Mouse (Mus musculus): ENCODE data around the gene Egln2. TPM values are rescaled to one million over a fixed set of nuclear protein-coding genes. Genes with fewer than 3 reads are reported as not detected.

Egln2 gene
- polyA plus RNA-seq, 1 experiment, result 125 TPM

DNA sequence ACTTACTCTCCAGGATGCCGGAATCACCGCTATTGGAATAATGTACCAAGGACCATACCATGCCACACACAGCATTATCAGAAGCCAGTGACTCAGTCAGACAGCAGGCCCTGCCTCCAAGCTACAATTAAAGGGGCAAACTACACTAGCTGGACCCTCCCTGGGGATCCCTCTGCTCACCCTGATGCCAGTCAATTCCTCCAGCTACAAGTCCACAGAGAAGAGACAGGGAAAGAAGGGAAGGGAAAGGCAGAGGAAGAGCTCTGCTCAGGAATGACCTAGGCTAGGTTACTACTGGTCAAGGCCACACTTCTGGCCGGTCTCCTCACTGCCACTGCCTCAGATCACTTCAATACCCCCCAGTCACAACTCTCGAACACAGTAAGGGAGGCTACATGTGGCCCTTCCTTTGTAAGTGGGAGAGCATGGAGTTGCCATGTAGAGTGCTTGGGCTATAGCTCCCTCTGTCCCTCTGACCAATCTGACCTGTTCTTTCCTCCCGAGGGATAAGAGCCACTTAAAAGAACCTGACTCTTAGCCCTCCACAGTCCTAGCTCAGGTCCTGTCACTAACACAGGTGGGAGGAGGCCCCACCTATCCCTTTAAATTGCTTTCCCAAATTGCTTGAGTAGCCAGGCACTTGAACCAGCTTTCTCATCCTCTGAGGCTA is 3.7 kb downstream of the Egln2 start:
- 90% methylated on average over 5 of the region's 5 CpGs for WGBS
- DNase-seq, result no peak
- Histone ChIP-seq H3K4me1 (replicated peaks; ENCODE audit: control insufficient read depth, insufficient read depth, low read length) (peaks cover 48% of the 10 kb centered on the region), H3K36me3 (ENCODE audit: control insufficient read depth, insufficient read depth, low read length) (peaks cover 14% of the 10 kb centered on the region), H3K27me3 (ENCODE audit: control insufficient read depth, insufficient read depth, low read length) (no peaks in the 10 kb centered on the region), H3K4me3 (ENCODE audit: control insufficient read depth, insufficient read depth, low read length) (no peak overlapping the region), H3K27ac (ENCODE audit: control insufficient read depth, insufficient read depth, low read length) (no peak overlapping the region)
- TF ChIP-seq CTCF (IDR thresholded peaks at IDR 0.05; ENCODE audit: borderline replicate concordance, control insufficient read depth, extremely low read depth, insufficient read depth, low read length, poor library complexity), result no peak
- TF ChIP-seq POLR2A (IDR thresholded peaks at IDR 0.05; ENCODE audit: control insufficient read depth, extremely low read depth, insufficient read depth, low read length, poor library complexity), result no peak

DNA sequence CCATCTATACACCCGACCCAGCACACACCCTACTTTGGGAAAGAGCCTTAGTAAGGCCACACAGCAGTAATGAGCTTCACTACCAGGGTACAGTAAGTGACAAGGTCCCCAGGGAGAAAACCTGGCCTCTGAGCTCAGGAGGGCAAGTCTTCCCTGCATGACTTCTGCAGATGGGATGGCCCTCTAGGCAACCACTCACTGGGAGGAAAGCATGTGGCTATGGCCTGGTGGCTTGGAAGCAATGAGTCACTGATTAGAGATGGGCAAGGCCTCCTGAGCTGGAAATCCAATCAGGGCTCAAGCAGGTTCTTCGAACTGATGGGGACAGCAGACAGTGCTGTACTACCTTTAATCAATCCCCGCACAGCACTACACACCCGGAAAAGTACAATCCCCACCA is 4.9 kb downstream of the Egln2 start:
- peaks cover 42% of the 10 kb centered on the region for H3K4me1 ChIP-seq (replicated peaks; ENCODE audit: control insufficient read depth, insufficient read depth, low read length)
- TF ChIP-seq POLR2A (IDR thresholded peaks at IDR 0.05; ENCODE audit: control insufficient read depth, extremely low read depth, insufficient read depth, low read length, poor library complexity), result no peak
- no peak for TF ChIP-seq CTCF (IDR thresholded peaks at IDR 0.05; ENCODE audit: borderline replicate concordance, control insufficient read depth, extremely low read depth, insufficient read depth, low read length, poor library complexity)
- H3K27me3 ChIP-seq (ENCODE audit: control insufficient read depth, insufficient read depth, low read length), result no peaks in the 10 kb centered on the region
- H3K4me3 ChIP-seq (ENCODE audit: control insufficient read depth, insufficient read depth, low read length), result no peak overlapping the region
- peaks cover 16% of the 10 kb centered on the region for H3K36me3 ChIP-seq (ENCODE audit: control insufficient read depth, insufficient read depth, low read length)
- DNase-seq, result no peak
- no peak overlapping the region for H3K27ac ChIP-seq (ENCODE audit: control insufficient read depth, insufficient read depth, low read length)
- WGBS, result 91% methylated on average over 4 of the region's 4 CpGs

DNA sequence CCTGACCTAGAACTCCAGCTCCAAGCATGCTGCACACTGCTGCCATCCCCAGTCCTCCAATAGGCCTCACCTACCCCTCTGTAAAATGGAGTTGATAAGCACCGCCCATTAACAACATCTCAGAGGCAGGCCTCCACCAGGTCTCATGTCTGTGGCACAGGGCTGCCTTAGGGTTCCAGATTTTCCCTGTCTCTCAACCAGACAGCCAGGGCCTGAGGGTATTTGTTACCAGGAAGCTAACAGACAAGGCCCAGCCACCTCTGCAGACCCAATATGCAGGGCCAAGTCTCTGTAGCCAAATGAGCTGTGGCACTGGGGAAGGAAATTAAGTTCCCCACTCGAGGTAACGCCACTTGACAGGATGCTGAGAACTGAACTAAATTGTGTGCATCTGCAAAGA is 5.7 kb downstream of the Egln2 start:
- 72% methylated on average over 3 of the region's 3 CpGs for WGBS
- H3K27ac ChIP-seq (ENCODE audit: control insufficient read depth, insufficient read depth, low read length), result no peak overlapping the region
- no peak for DNase-seq
- H3K27me3 ChIP-seq (ENCODE audit: control insufficient read depth, insufficient read depth, low read length), result no peaks in the 10 kb centered on the region
- H3K36me3 ChIP-seq (ENCODE audit: control insufficient read depth, insufficient read depth, low read length), result peaks cover 16% of the 10 kb centered on the region
- TF ChIP-seq POLR2A (IDR thresholded peaks at IDR 0.05; ENCODE audit: control insufficient read depth, extremely low read depth, insufficient read depth, low read length, poor library complexity), result no peak
- no peak for TF ChIP-seq CTCF (IDR thresholded peaks at IDR 0.05; ENCODE audit: borderline replicate concordance, control insufficient read depth, extremely low read depth, insufficient read depth, low read length, poor library complexity)
- no peak overlapping the region for H3K4me3 ChIP-seq (ENCODE audit: control insufficient read depth, insufficient read depth, low read length)
- peaks cover 42% of the 10 kb centered on the region for H3K4me1 ChIP-seq (replicated peaks; ENCODE audit: control insufficient read depth, insufficient read depth, low read length)

DNA sequence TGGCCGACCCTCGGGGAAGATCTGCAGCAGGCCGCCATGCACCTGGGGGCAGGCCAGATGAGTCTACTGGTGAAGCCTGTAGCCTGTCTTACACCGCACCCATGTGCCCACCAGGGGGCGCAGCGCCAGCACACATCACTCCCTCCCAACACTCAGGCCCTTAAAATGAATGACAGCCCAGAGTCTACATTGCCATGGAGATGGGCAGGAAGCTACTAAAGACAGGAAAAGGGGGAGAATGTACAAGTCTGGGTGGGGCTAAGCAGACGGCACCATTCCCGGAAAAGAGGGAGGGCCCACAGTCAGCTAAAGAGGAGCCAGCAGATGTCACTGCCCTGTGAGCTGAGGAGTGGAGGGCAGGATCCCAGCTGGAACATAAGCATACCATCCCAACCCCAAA is 6.7 kb downstream of the Egln2 start:
- H3K27ac ChIP-seq (ENCODE audit: control insufficient read depth, insufficient read depth, low read length), result no peak overlapping the region
- TF ChIP-seq CTCF (IDR thresholded peaks at IDR 0.05; ENCODE audit: borderline replicate concordance, control insufficient read depth, extremely low read depth, insufficient read depth, low read length, poor library complexity) (peak; percentile 96), POLR2A (IDR thresholded peaks at IDR 0.05; ENCODE audit: control insufficient read depth, extremely low read depth, insufficient read depth, low read length, poor library complexity) (no peak)
- WGBS, result 8% methylated on average over 8 of the region's 8 CpGs
- H3K4me3 ChIP-seq (ENCODE audit: control insufficient read depth, insufficient read depth, low read length), result no peak overlapping the region
- peaks cover 16% of the 10 kb centered on the region for H3K36me3 ChIP-seq (ENCODE audit: control insufficient read depth, insufficient read depth, low read length)
- no peaks in the 10 kb centered on the region for H3K27me3 ChIP-seq (ENCODE audit: control insufficient read depth, insufficient read depth, low read length)
- peak; percentile 91 for DNase-seq
- peaks cover 34% of the 10 kb centered on the region for H3K4me1 ChIP-seq (replicated peaks; ENCODE audit: control insufficient read depth, insufficient read depth, low read length)

DNA sequence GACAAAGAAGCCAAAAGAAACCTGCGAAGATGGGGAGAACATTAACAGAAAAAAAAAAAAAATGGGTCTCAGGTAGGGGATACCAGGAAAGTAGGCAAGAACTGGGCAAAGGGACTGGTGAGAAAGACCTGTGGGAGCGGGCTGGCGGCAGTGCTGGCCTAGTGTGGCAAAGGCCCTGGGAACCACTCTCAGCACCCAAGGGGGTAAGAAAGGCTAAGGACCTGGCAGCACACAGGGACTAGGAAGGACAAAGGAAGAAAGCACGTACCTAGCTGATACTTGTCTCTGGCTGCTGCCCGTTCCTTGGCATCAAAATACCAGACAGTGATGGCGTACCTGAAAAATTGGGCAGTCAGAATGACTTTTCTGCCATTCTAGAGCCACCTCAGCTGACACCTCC is 7.3 kb downstream of the Egln2 start:
- Histone ChIP-seq H3K4me3 (ENCODE audit: control insufficient read depth, insufficient read depth, low read length) (no peak overlapping the region), H3K27ac (ENCODE audit: control insufficient read depth, insufficient read depth, low read length) (no peak overlapping the region), H3K36me3 (ENCODE audit: control insufficient read depth, insufficient read depth, low read length) (peaks cover 16% of the 10 kb centered on the region), H3K27me3 (ENCODE audit: control insufficient read depth, insufficient read depth, low read length) (no peaks in the 10 kb centered on the region), H3K4me1 (replicated peaks; ENCODE audit: control insufficient read depth, insufficient read depth, low read length) (peaks cover 28% of the 10 kb centered on the region)
- TF ChIP-seq POLR2A (IDR thresholded peaks at IDR 0.05; ENCODE audit: control insufficient read depth, extremely low read depth, insufficient read depth, low read length, poor library complexity) (no peak), CTCF (IDR thresholded peaks at IDR 0.05; ENCODE audit: borderline replicate concordance, control insufficient read depth, extremely low read depth, insufficient read depth, low read length, poor library complexity) (no peak)
- WGBS, result 98% methylated on average over 6 of the region's 6 CpGs
- no peak for DNase-seq

DNA sequence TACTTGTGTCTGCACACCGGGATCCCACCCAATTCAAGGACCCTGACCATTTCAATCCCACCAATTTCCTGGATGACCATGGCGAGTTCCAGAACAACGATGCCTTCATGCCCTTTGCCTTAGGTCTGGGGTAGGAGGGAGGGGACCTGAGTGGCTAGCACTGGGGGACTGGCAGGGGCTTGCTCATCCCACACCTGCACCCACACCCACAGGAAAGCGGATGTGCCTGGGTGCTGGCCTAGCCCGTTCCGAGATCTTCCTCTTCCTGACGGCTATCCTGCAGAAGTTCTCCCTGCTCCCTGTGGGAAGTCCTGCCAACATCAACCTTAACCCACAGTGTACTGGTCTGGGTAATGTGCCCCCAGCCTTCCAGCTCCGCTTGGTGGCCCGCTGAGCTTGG is 8.4 kb downstream of the Egln2 start:
- Histone ChIP-seq H3K4me3 (ENCODE audit: control insufficient read depth, insufficient read depth, low read length) (no peak overlapping the region), H3K36me3 (ENCODE audit: control insufficient read depth, insufficient read depth, low read length) (peaks cover 16% of the 10 kb centered on the region), H3K27ac (ENCODE audit: control insufficient read depth, insufficient read depth, low read length) (no peak overlapping the region), H3K27me3 (ENCODE audit: control insufficient read depth, insufficient read depth, low read length) (no peaks in the 10 kb centered on the region), H3K4me1 (replicated peaks; ENCODE audit: control insufficient read depth, insufficient read depth, low read length) (peaks cover 19% of the 10 kb centered on the region)
- TF ChIP-seq POLR2A (IDR thresholded peaks at IDR 0.05; ENCODE audit: control insufficient read depth, extremely low read depth, insufficient read depth, low read length, poor library complexity) (no peak), CTCF (IDR thresholded peaks at IDR 0.05; ENCODE audit: borderline replicate concordance, control insufficient read depth, extremely low read depth, insufficient read depth, low read length, poor library complexity) (no peak)
- WGBS, result 96% methylated on average over 9 of the region's 9 CpGs
- DNase-seq, result no peak

DNA sequence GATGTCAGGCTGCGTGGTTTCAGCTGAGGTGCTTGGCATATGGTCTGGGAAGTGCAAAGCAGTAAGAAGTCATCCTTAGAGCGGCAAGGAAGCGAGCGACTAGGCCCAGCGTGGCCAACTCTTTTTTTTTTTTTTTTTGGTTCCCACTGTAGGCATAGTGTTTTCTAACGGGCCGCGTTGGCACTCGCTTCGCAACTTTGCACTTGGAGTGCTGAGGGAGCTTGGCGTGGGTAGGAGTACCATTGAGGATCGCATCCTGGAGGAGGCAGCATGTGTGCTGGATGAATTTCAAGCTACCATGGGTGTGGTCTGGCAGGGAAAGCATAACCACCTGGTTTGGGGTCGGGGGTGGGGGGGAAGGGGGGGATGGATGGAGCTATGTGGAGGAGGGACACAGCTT is 10.6 kb downstream of the Egln2 start:
- no peak for TF ChIP-seq POLR2A (IDR thresholded peaks at IDR 0.05; ENCODE audit: control insufficient read depth, extremely low read depth, insufficient read depth, low read length, poor library complexity)
- TF ChIP-seq CTCF (IDR thresholded peaks at IDR 0.05; ENCODE audit: borderline replicate concordance, control insufficient read depth, extremely low read depth, insufficient read depth, low read length, poor library complexity), result no peak
- H3K27me3 ChIP-seq (ENCODE audit: control insufficient read depth, insufficient read depth, low read length), result no peaks in the 10 kb centered on the region
- no peak overlapping the region for H3K27ac ChIP-seq (ENCODE audit: control insufficient read depth, insufficient read depth, low read length)
- no peak for DNase-seq
- H3K4me3 ChIP-seq (ENCODE audit: control insufficient read depth, insufficient read depth, low read length), result no peak overlapping the region
- 89% methylated on average over 13 of the region's 13 CpGs for WGBS
- peaks cover 9% of the 10 kb centered on the region for H3K4me1 ChIP-seq (replicated peaks; ENCODE audit: control insufficient read depth, insufficient read depth, low read length)
- H3K36me3 ChIP-seq (ENCODE audit: control insufficient read depth, insufficient read depth, low read length), result peaks cover 16% of the 10 kb centered on the region
